Mouse (Mus musculus) lung, adult 2 months (tissue): Measurements from ENCODE around the gene Cenps.

Source experiments
- CTCF ChIP-seq: fragments of 200-500 bp; IDR thresholded peaks from 2 replicates; pipeline ENCODE4 v1.5.1; 2011; ENCODE audit warnings: mild to moderate bottlenecking, low read length, control low read depth; ENCODE audit not compliant: insufficient read depth
- POLR2A ChIP-seq: fragments of 200-500 bp; IDR thresholded peaks from 2 replicates; pipeline ENCODE4 v1.6.1; 2011; ENCODE audit warnings: low read depth, mild to moderate bottlenecking, control low read depth, low read length, borderline replicate concordance; ENCODE audit errors: extremely low read depth

- TF ChIP-seq CTCF (no peak), POLR2A (no peak)
These were observed 35.2 kb upstream of the Cenps start for GRCm38 (mm10) chr4:149172666-149173065.
